In the genomic region with DNA sequence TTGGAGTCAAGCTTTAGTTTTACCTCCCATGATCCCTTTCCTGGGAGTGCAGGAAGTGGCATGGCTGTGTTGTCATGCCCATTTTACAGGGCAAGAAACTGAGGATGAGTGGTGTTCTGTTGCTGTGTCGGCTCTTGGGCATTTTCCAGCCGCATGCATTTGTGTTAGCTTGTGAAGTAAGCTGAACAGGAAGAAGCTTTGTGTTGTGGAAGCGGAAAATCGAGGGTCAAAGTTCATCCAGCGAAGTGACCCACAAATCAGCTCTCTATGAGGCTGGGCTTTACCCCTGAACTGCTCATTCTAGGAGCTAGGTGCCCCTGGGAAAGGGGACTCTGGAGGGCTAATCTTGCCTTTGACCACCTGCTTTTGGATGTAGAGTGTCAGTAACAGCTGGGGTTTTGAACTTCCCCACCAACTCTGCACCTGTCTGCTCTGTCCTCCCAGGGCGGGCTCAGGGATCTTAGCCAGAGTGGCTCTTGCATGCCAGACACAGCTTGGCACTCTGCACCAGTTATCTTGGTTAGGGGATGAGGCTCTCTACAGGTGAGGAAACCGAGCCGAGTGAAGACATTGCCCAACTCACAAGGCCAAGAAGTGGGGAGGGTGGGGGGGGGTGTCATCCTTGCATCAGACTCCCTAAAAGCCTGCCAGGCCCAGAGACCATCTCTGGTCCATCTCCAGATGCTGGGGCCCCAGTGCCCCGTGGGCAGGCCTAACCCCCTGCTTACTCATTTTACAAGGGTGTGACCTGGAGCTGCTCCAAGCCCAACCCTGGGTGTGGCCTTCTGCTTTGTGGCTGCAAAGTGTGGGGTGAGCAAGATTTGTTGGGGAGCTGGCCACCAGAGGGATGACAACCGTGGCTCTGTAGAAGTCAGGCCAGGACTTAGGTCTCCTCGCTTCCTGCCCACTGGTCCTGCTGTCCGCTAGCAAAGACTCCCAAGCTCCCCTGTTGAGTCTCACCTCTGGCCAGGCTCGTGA, we compare ENCODE assay signal across 8 mouse cellular contexts. TPM values are rescaled to one million over a fixed set of nuclear protein-coding genes. Genes with fewer than 3 reads are reported as not detected.
DNase-seq lines count a peak whose midpoint lies in the region; ATAC-seq and TF ChIP-seq lines count a peak whose summit lies in the region.

No protein-coding gene starts in this region.

- peak; percentile 96 for TF ChIP-seq POLR2A in bone marrow, adult 2 months (IDR thresholded peaks at IDR 0.05; ENCODE audit: borderline replicate concordance, control insufficient read depth, low read depth, low read length)

- intact Hi-C loops in heart, postnatal 14 days (cut with DNase I) = no loop called here

- ATAC-seq in heart, embryonic 12.5 days (ENCODE audit: insufficient number of reproducible peaks, low FRiP score) = peak; percentile 77
- ATAC-seq in hindbrain, embryonic 14.5 days (ENCODE audit: low FRiP score) = no peak
- peak; percentile 55; the same call in 1 of the 2 replicates for ATAC-seq in stomach, embryonic 16.5 days (ENCODE audit: insufficient read depth, low FRiP score)

- WGBS in heart, embryonic 12.5 days = 70% methylated on average over 13 of the region's 13 CpGs
- WGBS in bone marrow, adult 2 months = 31% methylated on average over 13 of the region's 13 CpGs
- 58% methylated on average over 13 of the region's 13 CpGs for WGBS in hindbrain, embryonic 14.5 days
- WGBS in stomach, embryonic 16.5 days = 66% methylated on average over 13 of the region's 13 CpGs

- DNase-seq in heart, postnatal 14 days = no peak
- no peak for DNase-seq in hindbrain, embryonic 14.5 days (ENCODE audit: low spot score)
- peak; percentile 69 for DNase-seq in lung, postnatal 10 days
- DNase-seq in layer of hippocampus, adult 18-20 months (ENCODE audit: low spot score in 2 of 2) = no peak
- no peak for DNase-seq in frontal cortex, postnatal 25 days (ENCODE audit: low spot score in 2 of 2)

- H3K9ac ChIP-seq in heart, embryonic 12.5 days = peak overlapping the region; percentile 27; the same call in 1 of the 2 replicates
- H3K9ac ChIP-seq in hindbrain, embryonic 14.5 days = no peak overlapping the region
- H3K9ac ChIP-seq in stomach, embryonic 16.5 days (ENCODE audit: low read length) = peak overlapping the region; percentile 78; the same call in 1 of the 2 replicates

- H3K9me3 ChIP-seq in heart, embryonic 12.5 days (replicated peaks) = no peaks in the 10 kb centered on the region
- H3K9me3 ChIP-seq in hindbrain, embryonic 14.5 days (ENCODE audit: control insufficient read depth, low read length) = no peaks in the 10 kb centered on the region
- no peaks in the 10 kb centered on the region for H3K9me3 ChIP-seq in stomach, embryonic 16.5 days (replicated peaks; ENCODE audit: control insufficient read depth, low read length)

- peak overlapping the region; percentile 99 for H3K4me2 ChIP-seq in heart, embryonic 12.5 days
- peak overlapping the region; percentile 100 for H3K4me2 ChIP-seq in hindbrain, embryonic 14.5 days (replicated peaks)
- peak overlapping the region; percentile 99 for H3K4me2 ChIP-seq in stomach, embryonic 16.5 days (ENCODE audit: low read depth, low read length)

- H3K4me1 ChIP-seq in heart, embryonic 12.5 days (replicated peaks) = peaks cover 56% of the 10 kb centered on the region
- peaks cover 17% of the 10 kb centered on the region for H3K4me1 ChIP-seq in bone marrow, adult 2 months (ENCODE audit: control insufficient read depth, insufficient read depth, low read length)
- peaks cover 11% of the 10 kb centered on the region; the same call in 1 of the 2 replicates for H3K4me1 ChIP-seq in hindbrain, embryonic 14.5 days (replicated peaks; ENCODE audit: control insufficient read depth, insufficient read depth, low read length)
- H3K4me1 ChIP-seq in stomach, embryonic 16.5 days (ENCODE audit: control insufficient read depth, insufficient read depth, low read length) = peaks cover 50% of the 10 kb centered on the region

- peak; percentile 57 for TF ChIP-seq CTCF in bone marrow, adult 2 months (IDR thresholded peaks at IDR 0.05; ENCODE audit: control insufficient read depth, insufficient read depth, low read length)

- H3K36me3 ChIP-seq in heart, embryonic 12.5 days = no peaks in the 10 kb centered on the region
- H3K36me3 ChIP-seq in hindbrain, embryonic 14.5 days (replicated peaks; ENCODE audit: control insufficient read depth, insufficient read depth) = no peaks in the 10 kb centered on the region
- H3K36me3 ChIP-seq in stomach, embryonic 16.5 days (ENCODE audit: control insufficient read depth, insufficient read depth, low read length) = no peaks in the 10 kb centered on the region

- H3K4me3 ChIP-seq in heart, embryonic 12.5 days = peak overlapping the region; percentile 78
- peak overlapping the region; percentile 94 for H3K4me3 ChIP-seq in bone marrow, adult 2 months (replicated peaks; ENCODE audit: control insufficient read depth, low read depth, low read length)
- no peak overlapping the region for H3K4me3 ChIP-seq in hindbrain, embryonic 14.5 days (replicated peaks; ENCODE audit: low read length)
- peak overlapping the region; percentile 62 for H3K4me3 ChIP-seq in stomach, embryonic 16.5 days (replicated peaks; ENCODE audit: low read length)

- H3K27me3 ChIP-seq in heart, embryonic 12.5 days (replicated peaks) = no peaks in the 10 kb centered on the region
- H3K27me3 ChIP-seq in hindbrain, embryonic 14.5 days (ENCODE audit: control insufficient read depth, insufficient read depth, low read length) = no peaks in the 10 kb centered on the region
- H3K27me3 ChIP-seq in stomach, embryonic 16.5 days (ENCODE audit: control insufficient read depth, insufficient read depth, low read length) = no peaks in the 10 kb centered on the region

- H3K27ac ChIP-seq in heart, embryonic 12.5 days (ENCODE audit: poor library complexity, severe bottlenecking) = peak overlapping the region; percentile 25; the same call in 1 of the 2 replicates
- H3K27ac ChIP-seq in bone marrow, adult 2 months (ENCODE audit: control insufficient read depth, insufficient read depth, low read depth, low read length, poor library complexity) = peak overlapping the region; percentile 97
- H3K27ac ChIP-seq in hindbrain, embryonic 14.5 days = no peak overlapping the region
- peak overlapping the region; percentile 55 for H3K27ac ChIP-seq in stomach, embryonic 16.5 days (ENCODE audit: low read length)

RNA-seq across cellular contexts. Expression of gene E2f2, which starts 2.3 kb away (rescaled TPM):
- 8.1 and 9.3 TPM in 2 replicates for polyA plus RNA-seq in heart, embryonic 12.5 days (2016; fragmentation: Nextera tagmentation; extraction: Ambion mirVana)
- total RNA-seq in heart, postnatal 14 days (2021) = 10 to 100 TPM in 1 of 2 experiments, 1 to 10 TPM in 1; 9.4 to 10.4 TPM
- 146 and 157 TPM in 2 replicates for polyA plus RNA-seq in bone marrow, adult 2 months (2011; ENCODE audit: insufficient read depth, insufficient read length, low replicate concordance, missing spikeins)
- 1.2 and 1.3 TPM in 2 replicates for polyA plus RNA-seq in hindbrain, embryonic 14.5 days (2014; fragmentation: Nextera tagmentation; extraction: Ambion mirVana)
- polyA plus RNA-seq in stomach, embryonic 16.5 days (2015; fragmentation: Nextera tagmentation; extraction: Ambion mirVana) = 7.7 and 9.3 TPM in 2 replicates
- total RNA-seq in layer of hippocampus, adult 18-20 months (2021) = under 1 TPM; 0.36 to 0.84 TPM

RNA-seq across cellular contexts. Expression of gene Id3, which starts 31.2 kb away (rescaled TPM):
- polyA plus RNA-seq in heart, embryonic 12.5 days (2016; fragmentation: Nextera tagmentation; extraction: Ambion mirVana) = 320 and 321 TPM in 2 replicates
- 10 to 100 TPM; 85.4 to 93.7 TPM for total RNA-seq in heart, postnatal 14 days (2021)
- polyA plus RNA-seq in bone marrow, adult 2 months (2011; ENCODE audit: insufficient read depth, insufficient read length, low replicate concordance, missing spikeins) = 14.5 and 33.8 TPM in 2 replicates
- 194 and 206 TPM in 2 replicates for polyA plus RNA-seq in hindbrain, embryonic 14.5 days (2014; fragmentation: Nextera tagmentation; extraction: Ambion mirVana)
- polyA plus RNA-seq in stomach, embryonic 16.5 days (2015; fragmentation: Nextera tagmentation; extraction: Ambion mirVana) = 271 and 285 TPM in 2 replicates
- total RNA-seq in layer of hippocampus, adult 18-20 months (2021) = 10 to 100 TPM; 30.0 to 35.1 TPM

RNA-seq across cellular contexts. Expression of gene Asap3, which starts 31.7 kb away (rescaled TPM):
- 2.9 and 3.4 TPM in 2 replicates for polyA plus RNA-seq in heart, embryonic 12.5 days (2016; fragmentation: Nextera tagmentation; extraction: Ambion mirVana)
- total RNA-seq in heart, postnatal 14 days (2021) = 10 to 100 TPM; 11.6 to 12.8 TPM
- polyA plus RNA-seq in bone marrow, adult 2 months (2011; ENCODE audit: insufficient read depth, insufficient read length, low replicate concordance, missing spikeins) = 0.23 and 0.60 TPM in 2 replicates
- 4.9 TPM in 2 replicates for polyA plus RNA-seq in hindbrain, embryonic 14.5 days (2014; fragmentation: Nextera tagmentation; extraction: Ambion mirVana)
- polyA plus RNA-seq in stomach, embryonic 16.5 days (2015; fragmentation: Nextera tagmentation; extraction: Ambion mirVana) = 7.0 and 7.1 TPM in 2 replicates
- 1 to 10 TPM; 2.2 to 2.6 TPM for total RNA-seq in layer of hippocampus, adult 18-20 months (2021)

Comparison
In these comparisons a context has a peak if more than half of its experiments do, and no peak if none do; other contexts are left out.
1. RNA of gene E2f2, which starts 2.3 kb away (polyA plus RNA-seq): 146 to 157 TPM in bone marrow, adult 2 months; 7.7 to 9.3 TPM in stomach, embryonic 16.5 days, 8.1 to 9.3 TPM in heart, embryonic 12.5 days and 1.2 to 1.3 TPM in hindbrain, embryonic 14.5 days; every median in the first group is over 10 times any median in the second.
2. Peak in every context shown above with its lines, with median percentiles within 50 percentile points of each other: H3K4me2 ChIP-seq.